Mouse (Mus musculus): ENCODE data around the gene Grid2ip.

Grid2ip gene

DNA sequence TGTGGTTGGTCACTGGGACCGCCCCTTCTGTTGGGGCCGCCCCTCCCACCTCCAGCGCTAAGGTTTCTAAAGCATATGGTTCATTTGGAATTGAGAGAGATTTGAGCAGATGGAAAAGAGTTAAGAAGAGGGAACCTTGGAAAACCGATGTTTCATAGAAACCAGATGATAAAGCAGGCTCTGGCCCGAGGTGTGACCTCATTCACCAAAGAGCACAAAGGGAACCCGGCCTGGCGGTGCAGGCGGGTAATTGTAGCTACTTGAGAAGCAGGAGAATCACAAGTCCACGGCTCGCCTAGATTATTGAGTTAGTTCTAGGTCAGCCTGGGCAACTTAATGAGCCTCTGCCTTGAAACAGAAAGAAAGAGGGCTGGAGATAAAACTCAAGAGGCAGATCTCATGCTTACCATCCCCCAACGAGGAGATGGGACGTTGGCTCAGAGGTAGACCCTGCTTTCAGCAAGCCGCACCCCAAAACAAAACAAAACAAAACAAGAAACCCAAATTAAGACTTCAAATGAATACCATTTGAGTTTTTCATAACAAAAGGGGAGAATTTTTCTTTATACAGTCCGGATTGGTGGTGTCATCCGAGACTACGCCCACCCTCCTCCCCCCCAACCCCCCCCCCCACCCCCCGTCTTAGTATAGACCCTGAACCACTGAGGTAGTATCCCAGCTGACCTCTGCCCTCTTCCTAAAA, at the start of gene Grid2ip:
Grid2ip (plus strand) TSS at position 653 of the 703 bp plus-strand sequence.
- DNase-seq: no peak

GRCm38 (mm10) chr5:143308825-143309224, 48.3 kb upstream of the Grid2ip start:
- DNase-seq: no peak

DNA sequence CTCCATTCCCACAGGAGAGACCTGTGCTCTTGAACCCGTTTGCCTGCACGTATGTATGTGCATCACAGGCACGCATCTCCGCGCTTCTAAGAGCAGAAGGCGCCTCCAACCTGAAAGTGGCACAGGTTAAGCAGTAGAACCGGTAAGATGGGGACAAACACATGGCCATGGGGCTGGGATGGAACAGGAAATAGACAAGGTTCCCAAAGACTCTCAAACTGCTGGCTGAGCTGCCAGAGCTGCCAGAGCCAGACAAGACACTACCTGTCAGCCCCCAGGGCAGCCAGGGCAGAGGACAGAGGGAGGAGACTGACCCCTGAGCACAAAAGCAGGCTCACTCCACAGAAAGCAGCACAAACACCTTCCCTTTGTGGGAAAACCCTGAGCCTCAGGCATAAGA, 47.2 kb upstream of the Grid2ip start:
- no peak for DNase-seq

- peak; percentile 74 to 77 for DNase-seq
These were observed 45.3 kb upstream of the Grid2ip start for GRCm38 (mm10) chr5:143311886-143312285.

- no peak for DNase-seq
These were observed 42.9 kb upstream of the Grid2ip start for GRCm38 (mm10) chr5:143314183-143314729.

DNA sequence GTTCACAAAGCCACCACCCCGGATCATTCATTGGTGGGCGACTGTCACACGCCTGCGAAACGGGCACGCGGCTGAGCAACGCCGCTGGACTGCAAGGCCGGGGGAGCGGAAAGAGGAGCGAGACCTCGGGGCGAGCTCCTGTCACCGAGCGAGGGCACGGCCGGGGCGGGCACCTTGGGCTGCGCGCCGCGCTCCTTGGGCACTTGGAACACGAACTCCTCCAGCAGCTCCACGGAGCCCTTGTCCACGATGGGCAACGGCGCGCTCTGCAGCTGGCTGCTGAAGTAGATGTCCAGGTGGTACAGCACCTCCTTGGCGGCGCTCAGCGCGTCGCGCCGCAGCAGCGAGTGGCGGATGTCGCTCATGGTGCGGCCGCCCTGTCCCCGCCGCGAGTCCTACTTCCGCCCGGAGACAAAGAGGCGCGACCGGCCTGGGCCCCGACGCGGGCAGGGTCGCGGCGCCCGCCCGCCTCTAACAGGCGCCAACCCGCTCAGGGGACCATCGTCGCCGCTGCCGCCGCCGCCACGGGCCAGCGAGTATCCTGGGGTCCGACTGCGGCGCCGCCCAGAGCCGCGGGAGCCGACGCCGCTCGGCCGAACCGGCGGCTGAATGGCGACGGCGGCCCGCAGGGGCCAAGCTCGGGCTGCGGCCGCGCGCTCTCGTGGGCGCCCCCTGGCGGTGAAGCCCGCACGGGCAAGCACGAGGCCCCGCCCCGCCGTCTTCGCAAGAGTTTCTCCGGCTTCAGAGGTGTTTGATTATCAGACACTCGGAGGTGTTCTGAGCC, 42.2 kb upstream of the Grid2ip start, which contains the start of gene E130309D02Rik:
E130309D02Rik (minus strand) TSS at position 631 of the 784 bp plus-strand sequence.
- DNase-seq: peak; percentile 90

DNA sequence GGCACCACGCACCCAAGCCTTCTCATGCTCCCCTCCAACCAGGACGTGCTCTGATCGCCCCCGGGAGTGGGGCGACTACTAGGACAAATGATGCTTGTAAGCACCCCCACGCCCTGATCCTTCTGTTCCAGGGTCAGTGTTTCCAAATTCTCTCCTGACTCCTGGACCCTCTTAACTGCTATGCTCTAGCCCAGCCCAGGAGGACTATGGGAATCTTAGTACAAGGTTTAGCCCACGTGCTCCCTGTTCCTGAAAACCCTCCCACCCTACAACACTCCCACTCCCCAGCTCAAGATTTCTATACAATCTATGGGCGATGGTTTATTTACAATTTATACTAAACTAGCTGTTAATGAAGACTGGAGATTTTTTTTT, 41.6 kb upstream of the Grid2ip start:
- DNase-seq: no peak

- DNase-seq: no peak
These were observed 40.4 kb upstream of the Grid2ip start for GRCm38 (mm10) chr5:143316605-143317287.

DNA sequence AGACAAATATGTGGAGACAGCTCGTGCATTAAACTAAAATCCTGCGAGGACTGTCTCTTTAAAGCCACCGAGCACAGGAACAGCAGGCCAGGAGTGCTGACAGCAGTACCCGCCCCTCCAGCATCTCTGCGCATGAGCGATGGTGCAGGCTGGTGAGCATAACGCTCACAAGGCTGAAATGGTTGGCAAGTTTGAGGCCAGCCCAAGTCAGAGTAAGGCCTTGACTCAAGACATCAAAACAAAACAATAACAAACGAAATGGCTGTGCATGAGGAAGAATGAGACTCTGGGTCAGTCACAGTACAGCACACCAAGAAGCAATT, 39.9 kb upstream of the Grid2ip start:
- DNase-seq: no peak

- peak; percentile 89 to 91 for DNase-seq
These were observed 28.2 kb upstream of the Grid2ip start, which contains the start of gene Zdhhc4 for GRCm38 (mm10) chr5:143328690-143329495. TSS of gene Zdhhc4 (minus strand) at chr5:143329256.

DNA sequence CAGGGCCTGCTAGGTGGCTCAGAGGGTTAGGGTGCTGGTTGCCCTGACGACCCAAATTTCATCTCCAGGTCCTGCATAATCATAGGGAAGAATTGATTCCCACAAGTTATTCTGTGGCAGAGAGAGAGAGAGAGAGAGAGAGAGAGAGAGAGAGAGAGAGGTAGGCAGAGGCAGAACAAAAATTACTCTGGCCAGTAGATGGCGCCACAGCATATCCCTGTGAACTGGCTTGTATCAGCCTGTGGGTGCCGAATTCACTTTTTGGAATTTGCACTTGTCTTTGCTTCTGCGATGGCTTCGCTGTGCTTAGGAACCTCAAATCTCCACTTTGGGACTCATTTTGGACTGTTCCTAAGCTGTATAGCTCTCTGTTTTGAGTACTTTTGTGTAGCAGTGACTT, 23.3 kb upstream of the Grid2ip start:
- peak; percentile 46 to 60 for DNase-seq

GRCm38 (mm10) chr5:143334418-143335088, 22.6 kb upstream of the Grid2ip start:
- no peak for DNase-seq

DNA sequence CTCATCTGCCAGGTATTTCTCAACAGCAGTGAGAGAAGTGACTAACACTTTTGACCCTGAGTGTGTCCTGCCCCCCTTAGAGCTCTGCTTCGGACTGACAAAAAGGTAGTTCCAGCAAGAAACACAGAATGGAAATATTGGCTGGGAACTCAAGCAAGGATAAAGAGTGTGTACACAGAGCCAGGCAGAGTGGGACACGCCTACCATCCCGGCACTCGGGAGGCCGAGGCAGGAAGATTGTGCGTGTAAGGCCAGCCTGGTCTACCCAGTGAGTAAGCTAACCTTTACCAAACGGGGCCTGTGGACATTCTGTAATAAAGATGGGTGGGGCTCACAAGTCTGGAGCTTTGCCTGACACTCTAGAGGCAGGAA, 22.1 kb upstream of the Grid2ip start:
- no peak for DNase-seq

- DNase-seq: no peak
These were observed 20.6 kb upstream of the Grid2ip start for GRCm38 (mm10) chr5:143336559-143336958.

DNA sequence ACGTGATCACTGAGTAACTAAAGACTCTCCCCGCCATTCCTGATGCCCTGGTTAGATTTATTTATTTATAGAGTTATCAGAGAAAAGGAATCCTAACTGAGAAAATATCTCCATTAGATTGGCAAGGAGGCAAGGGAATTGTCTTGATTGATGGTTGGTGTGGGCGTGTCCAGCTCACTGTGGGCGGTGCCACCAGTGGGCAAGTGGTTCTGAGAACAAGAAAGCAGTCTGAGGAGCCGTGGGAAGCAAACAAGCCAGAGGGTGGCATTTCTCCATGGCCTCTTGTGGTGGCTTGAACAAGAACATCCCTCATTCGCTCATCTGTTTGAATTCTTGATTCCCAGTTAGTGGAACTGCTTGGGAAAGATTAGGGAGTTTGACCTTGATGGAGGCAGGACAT, 17.5 kb upstream of the Grid2ip start:
- no peak for DNase-seq

- no peak for DNase-seq
These were observed 10.8 kb upstream of the Grid2ip start for GRCm38 (mm10) chr5:143346367-143346766.

GRCm38 (mm10) chr5:143356017-143356416, 1.1 kb upstream of the Grid2ip start:
- DNase-seq: no peak

GRCm38 (mm10) chr5:143357564-143357963, 426 bp downstream of the Grid2ip start:
- no peak for DNase-seq

GRCm38 (mm10) chr5:143359263-143359662, 2.1 kb downstream of the Grid2ip start:
- DNase-seq: no peak

DNA sequence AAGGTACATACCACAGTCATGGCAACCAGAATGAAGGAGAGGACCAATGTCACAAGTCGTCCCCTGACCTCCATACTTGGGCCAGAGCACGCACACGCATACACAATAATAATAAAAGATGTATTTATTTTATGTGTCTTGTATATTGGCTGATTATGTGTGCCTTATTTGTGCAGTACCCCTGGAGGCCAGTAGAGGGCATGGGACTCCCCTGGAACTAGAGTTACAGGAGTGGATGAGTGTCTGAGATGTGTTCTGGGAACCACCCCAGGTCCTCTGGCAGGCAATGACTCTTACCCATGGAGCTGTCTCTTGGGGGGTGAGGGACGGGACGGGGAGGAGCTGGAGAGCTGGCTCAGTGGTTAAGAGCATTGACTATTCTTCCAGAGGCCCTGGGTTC, 2.9 kb downstream of the Grid2ip start:
- DNase-seq: peak; percentile 21

DNA sequence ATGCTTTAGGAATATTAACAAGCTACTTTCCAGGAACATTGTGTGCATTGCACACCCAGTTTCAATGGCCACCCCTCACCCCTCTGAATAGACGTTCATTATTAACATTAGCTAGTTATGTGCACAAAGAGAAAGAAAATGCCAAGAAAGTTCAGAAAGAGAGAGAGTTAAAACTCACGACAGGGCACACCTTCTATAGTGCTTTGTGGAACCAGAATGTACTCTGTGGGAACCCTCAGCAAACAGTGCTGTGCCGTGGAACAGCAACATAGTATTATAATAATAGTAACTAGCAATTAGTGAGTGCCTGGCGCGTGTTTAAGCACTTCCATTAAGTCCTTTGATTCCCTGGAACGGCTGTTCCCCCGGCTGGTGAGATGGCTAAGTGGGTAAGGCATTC, 4.3 kb downstream of the Grid2ip start:
- no peak for DNase-seq
